Comparison of ENCODE assay signal across 8 mouse cellular contexts in genomic region chr12:111376053-111376452, GRCm38 (mm10). TPM values are rescaled to one million over a fixed set of nuclear protein-coding genes. Genes with fewer than 3 reads are reported as not detected.
DNase-seq lines count a peak whose midpoint lies in the region; ATAC-seq and TF ChIP-seq lines count a peak whose summit lies in the region.

No protein-coding gene starts in this region.

- H3K36me3 ChIP-seq in testis, adult 2 months (ENCODE audit: control insufficient read depth, insufficient read depth, low read length) = no peaks in the 10 kb centered on the region
- no peaks in the 10 kb centered on the region for H3K36me3 ChIP-seq in liver, embryonic 15.5 days (replicated peaks)

- no peak for ATAC-seq in liver, embryonic 15.5 days (ENCODE audit: insufficient read depth)

- H3K27ac ChIP-seq in testis, adult 2 months (ENCODE audit: control insufficient read depth, insufficient read depth, low read depth, low read length) = peak overlapping the region; percentile 46; the same call in 1 of the 2 replicates
- H3K27ac ChIP-seq in liver, embryonic 15.5 days (replicated peaks) = peak overlapping the region; percentile 63; the same call in 1 of the 2 replicates

- H3K4me3 ChIP-seq in testis, adult 2 months (ENCODE audit: control insufficient read depth, low read depth, low read length) = peak overlapping the region; percentile 41
- H3K4me3 ChIP-seq in liver, embryonic 15.5 days (replicated peaks) = peak overlapping the region; percentile 68

- H3K27me3 ChIP-seq in testis, adult 2 months (ENCODE audit: control insufficient read depth, insufficient read depth, low read length) = no peaks in the 10 kb centered on the region
- H3K27me3 ChIP-seq in liver, embryonic 15.5 days = peaks cover 70% of the 10 kb centered on the region

- 9% methylated on average over 6 of the region's 6 CpGs for WGBS in liver, embryonic 15.5 days (ENCODE audit: insufficient replicate concordance)

- H3K4me1 ChIP-seq in testis, adult 2 months (ENCODE audit: control insufficient read depth, insufficient read depth, low read length) = peaks cover 15% of the 10 kb centered on the region
- peaks cover 29% of the 10 kb centered on the region for H3K4me1 ChIP-seq in liver, embryonic 15.5 days (replicated peaks)

- H3K9ac ChIP-seq in liver, embryonic 15.5 days = no peak overlapping the region

- no peaks in the 10 kb centered on the region for H3K9me3 ChIP-seq in liver, embryonic 15.5 days (replicated peaks)

- TF ChIP-seq POLR2A in testis, adult 2 months (IDR thresholded peaks at IDR 0.05; ENCODE audit: control insufficient read depth, low read depth, low read length) = no peak

- peak; percentile 33 for DNase-seq in cerebellum, adult 9-10 months
- DNase-seq in cerebellum, adult 11-12 months = no peak
- DNase-seq in testis, postnatal 10 days (ENCODE audit: low spot score) = no peak
- DNase-seq in embryo, embryonic 9.5 days (ENCODE audit: extremely low spot score) = no peak
- DNase-seq in left cerebral cortex, adult 8-10 months (ENCODE audit: low spot score in 2 of 2) = no peak
- no peak for DNase-seq in urinary bladder, postnatal 4 days (ENCODE audit: low spot score in 2 of 2)

- no peak for TF ChIP-seq CTCF in testis, adult 2 months (IDR thresholded peaks at IDR 0.05; ENCODE audit: control insufficient read depth, insufficient read depth, insufficient replicate concordance, low read depth, low read length)

- peak overlapping the region; percentile 74 for H3K4me2 ChIP-seq in liver, embryonic 15.5 days

RNA-seq across cellular contexts. Expression of gene Cdc42bpb, which starts 1.5 kb away (rescaled TPM):
- 55.3 and 56.8 TPM in 2 replicates for polyA plus RNA-seq in testis, adult 2 months (2012; rRNA removed)
- polyA plus RNA-seq in liver, embryonic 15.5 days (2015; fragmentation: Nextera tagmentation; extraction: Ambion mirVana) = 6.6 and 9.4 TPM in 2 replicates
- 100 to 1,000 TPM; 123 to 157 (median 142) TPM for total RNA-seq in left cerebral cortex, adult 8-10 months (2022)

RNA-seq across cellular contexts. Expression of gene Lbhd2, which starts 30.6 kb away (rescaled TPM):
- 0.72 and 1.3 TPM in 2 replicates for polyA plus RNA-seq in testis, adult 2 months (2012; rRNA removed)
- not detected in 2 replicates for polyA plus RNA-seq in liver, embryonic 15.5 days (2015; fragmentation: Nextera tagmentation; extraction: Ambion mirVana)
- total RNA-seq in left cerebral cortex, adult 8-10 months (2022) = 1 to 10 TPM; 2.4 to 4.8 (median 3.5) TPM

RNA-seq across cellular contexts. Expression of gene Exoc3l4, which starts 40.8 kb away (rescaled TPM):
- 5.5 and 6.5 TPM in 2 replicates for polyA plus RNA-seq in testis, adult 2 months (2012; rRNA removed)
- polyA plus RNA-seq in liver, embryonic 15.5 days (2015; fragmentation: Nextera tagmentation; extraction: Ambion mirVana) = 22.5 and 23.5 TPM in 2 replicates
- total RNA-seq in left cerebral cortex, adult 8-10 months (2022) = 1 to 10 TPM; 1.7 to 2.5 (median 2.0) TPM
